9 mouse cellular contexts compared by ENCODE assay signal in genomic region chr6:90369725-90370553, GRCm38 (mm10). TPM values are rescaled to one million over a fixed set of nuclear protein-coding genes. Genes with fewer than 3 reads are reported as not detected.
DNase-seq lines count a peak whose midpoint lies in the region; ATAC-seq and TF ChIP-seq lines count a peak whose summit lies in the region.
"Had no signal": no experiment of that assay in that cellular context is flagged by ENCODE, and none has a peak within 500 bp of the region (broad histone marks: within the 10 kb centered on the region; RNA-seq: fewer than 3 reads in every experiment).

No protein-coding gene starts in this region.

- TF ChIP-seq CTCF in C2C12 (IDR thresholded peaks at IDR 0.05; ENCODE audit: control insufficient read depth, insufficient read depth, insufficient read length): no peak
- peak; percentile 20; the same call in 1 of the 2 replicates for TF ChIP-seq CTCF in layer of hippocampus, adult 2 months (conservative IDR thresholded peaks at IDR 0.05)
- TF ChIP-seq CTCF in lung, postnatal 0 days (IDR thresholded peaks at IDR 0.05): no peak

- intact Hi-C loops in heart, postnatal 14 days (cut with DNase I): no loop called here

- no peaks in the 10 kb centered on the region for H3K27me3 ChIP-seq in C2C12 (ENCODE audit: control insufficient read depth, insufficient read depth, insufficient read length)
- H3K27me3 ChIP-seq in lung, postnatal 0 days (replicated peaks; ENCODE audit: insufficient read depth, low read length): no peaks in the 10 kb centered on the region

- H3K9me3 ChIP-seq in lung, postnatal 0 days (ENCODE audit: low read length): no peaks in the 10 kb centered on the region

- H3K79me2 ChIP-seq in C2C12 (ENCODE audit: control insufficient read depth, insufficient read depth): peaks cover 30% of the 10 kb centered on the region

- peak overlapping the region; percentile 98 for H3K4me2 ChIP-seq in lung, postnatal 0 days (replicated peaks; ENCODE audit: low read depth, low read length)

- peaks cover 10% of the 10 kb centered on the region for H3K79me3 ChIP-seq in C2C12 (ENCODE audit: low read depth)

- H3K27ac ChIP-seq in layer of hippocampus, adult 2 months: peak overlapping the region; percentile 94
- peak overlapping the region; percentile 85 for H3K27ac ChIP-seq in lung, postnatal 0 days (ENCODE audit: low read length)

- H3K4me1 ChIP-seq in lung, postnatal 0 days (ENCODE audit: insufficient read depth, low read depth, low read length): peaks cover 19% of the 10 kb centered on the region

- H3ac ChIP-seq in C2C12 (ENCODE audit: control insufficient read depth, insufficient read length, low read depth): peak overlapping the region; percentile 69

- no peak for TF ChIP-seq EP300 in lung, postnatal 0 days (IDR thresholded peaks at IDR 0.05)

- ATAC-seq in lung, postnatal 0 days: peak; percentile 69

- H3K9ac ChIP-seq in lung, postnatal 0 days (replicated peaks; ENCODE audit: low read depth): peak overlapping the region; percentile 70

- peak; percentile 79 for DNase-seq in R1 (ENCODE audit: low read depth, low spot score)
- DNase-seq in embryo, embryonic 9.5 days (ENCODE audit: extremely low spot score): peak; percentile 46
- peak; percentile 33 to 40 for DNase-seq in heart, postnatal 14 days
- peak in 1 of 2 experiments; percentile 27 for DNase-seq in layer of hippocampus, adult 2 months (ENCODE audit: low spot score in 2 of 2)
- DNase-seq in lung, postnatal 0 days (ENCODE audit: low spot score): peak; percentile 38
- DNase-seq in retina, postnatal 7 days (ENCODE audit: low read depth, low spot score): peak; percentile 8
- DNase-seq in urinary bladder, postnatal 36 days (ENCODE audit: low spot score in 2 of 2): peak; percentile 17 to 22

- 1% methylated on average over 78 of the region's 98 CpGs for WGBS in lung, postnatal 0 days

- H3K4me3 ChIP-seq in C2C12 (ENCODE audit: insufficient read depth, poor library complexity, severe bottlenecking): peak overlapping the region; percentile 66
- peak overlapping the region; percentile 66 for H3K4me3 ChIP-seq in layer of hippocampus, adult 2 months
- H3K4me3 ChIP-seq in lung, postnatal 0 days (ENCODE audit: low read depth, low read length): peak overlapping the region; percentile 91

- H3K36me3 ChIP-seq in C2C12 (ENCODE audit: control insufficient read depth, insufficient read depth): peaks cover 24% of the 10 kb centered on the region
- H3K36me3 ChIP-seq in lung, postnatal 0 days (ENCODE audit: insufficient read depth, low read length): peaks cover 7% of the 10 kb centered on the region; the same call in 1 of the 2 replicates

TF ChIP-seq in C2C12, 6 proteins besides CTCF, POLR2A, EP300 and RAD21:
- no peak for TF ChIP-seq MAX (IDR thresholded peaks at IDR 0.05)
- TF ChIP-seq MYOG (IDR thresholded peaks at IDR 0.05; ENCODE audit: control insufficient read depth, extremely low read depth, insufficient read length): no peak
- TF ChIP-seq FOSL1 (IDR thresholded peaks at IDR 0.05; ENCODE audit: insufficient read depth, low read length, poor library complexity, severe bottlenecking): no peak
- TF ChIP-seq USF1 (IDR thresholded peaks at IDR 0.05; ENCODE audit: low read depth): no peak
- TF ChIP-seq MYOD1 (IDR thresholded peaks at IDR 0.05; ENCODE audit: control insufficient read depth, insufficient read length, low read depth): no peak
- TF ChIP-seq CEBPB (IDR thresholded peaks at IDR 0.05; ENCODE audit: low read depth): no peak

RNA-seq across cellular contexts. Expression of gene Zxdc, which starts 0.6 kb away (rescaled TPM):
- polyA plus RNA-seq in C2C12 (2012; fragmentation: generic; extraction: Trizol): 7.4 TPM
- 10 to 100 TPM; 15.8 to 16.3 TPM for total RNA-seq in heart, postnatal 14 days (2021)
- total RNA-seq in layer of hippocampus, adult 2 months (2021): 10 to 100 TPM; 29.5 to 29.9 TPM
- 6.5 and 6.9 TPM in 2 replicates for polyA plus RNA-seq in lung, postnatal 0 days (2015; fragmentation: Nextera tagmentation; extraction: Ambion mirVana)

RNA-seq across cellular contexts. Expression of gene Uroc1, which starts 36.9 kb away (rescaled TPM):
- polyA plus RNA-seq in C2C12 (2012; fragmentation: generic; extraction: Trizol): not detected
- not detected for total RNA-seq in heart, postnatal 14 days (2021)
- total RNA-seq in layer of hippocampus, adult 2 months (2021): not detected
- polyA plus RNA-seq in lung, postnatal 0 days (2015; fragmentation: Nextera tagmentation; extraction: Ambion mirVana): not detected in 2 replicates
- total RNA-seq: heart, postnatal 36 days had no signal

RNA-seq across cellular contexts. Expression of gene Chst13, which starts 45.0 kb away (rescaled TPM):
- polyA plus RNA-seq in C2C12 (2012; fragmentation: generic; extraction: Trizol): 0.05 TPM
- under 1 TPM in 1 of 2 experiments, not detected in 1; 0.12 TPM for total RNA-seq in heart, postnatal 14 days (2021)
- not detected for total RNA-seq in layer of hippocampus, adult 2 months (2021)
- 0.08 and 0.10 TPM in 2 replicates for polyA plus RNA-seq in lung, postnatal 0 days (2015; fragmentation: Nextera tagmentation; extraction: Ambion mirVana)
- total RNA-seq: heart, postnatal 36 days had no signal

RNA-seq across cellular contexts. Expression of gene Cfap100, which starts 58.7 kb away (rescaled TPM):
- polyA plus RNA-seq in C2C12 (2012; fragmentation: generic; extraction: Trizol): 0.02 TPM
- under 1 TPM in 1 of 2 experiments, not detected in 1; 0.14 TPM for total RNA-seq in heart, postnatal 14 days (2021)
- 10 to 100 TPM; 16.3 to 18.7 TPM for total RNA-seq in layer of hippocampus, adult 2 months (2021)
- polyA plus RNA-seq in lung, postnatal 0 days (2015; fragmentation: Nextera tagmentation; extraction: Ambion mirVana): 3.9 and 5.2 TPM in 2 replicates
